Mouse (Mus musculus): ENCODE results near the gene Frmd4a.

DNA sequence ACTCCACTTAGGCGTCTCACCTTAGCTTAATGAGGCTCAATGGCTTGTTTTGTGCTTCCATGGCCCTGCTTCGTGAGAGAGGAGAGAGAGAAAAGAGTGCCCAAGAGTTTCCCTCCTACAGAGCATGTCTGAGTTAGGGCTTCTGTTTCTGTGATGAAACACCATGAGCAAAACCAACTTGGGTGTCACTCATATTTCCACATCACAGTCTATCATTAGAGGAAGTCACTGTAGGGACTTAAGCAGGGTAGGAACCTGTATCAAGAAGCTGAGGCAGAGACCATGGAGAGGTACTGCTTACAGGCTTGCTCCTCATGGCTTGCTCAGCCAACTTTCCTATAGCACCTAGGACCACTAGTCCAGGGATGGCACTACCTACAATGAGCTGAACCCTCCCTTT lies 238.7 kb downstream of the Frmd4a start:
- TF ChIP-seq CTCF (IDR thresholded peaks at IDR 0.05; ENCODE audit: low read depth, low read length) (no peak), GATA1 (IDR thresholded peaks at IDR 0.05; ENCODE audit: borderline replicate concordance, low read length) (no peak), TAL1 (conservative IDR thresholded peaks at IDR 0.05; ENCODE audit: low read depth, low read length) (no peak)

Measured in G1E (cell line).